Mouse (Mus musculus): ENCODE results near the gene Atp6v0c. TPM values are rescaled to one million over a fixed set of nuclear protein-coding genes. Genes with fewer than 3 reads are reported as not detected.

The Atp6v0c gene
- polyA plus RNA-seq, 1 experiment, result 695 TPM

GRCm38 (mm10) chr17:24207768-24208640 is 38.5 kb upstream of the Atp6v0c start:
- no peaks in the 10 kb centered on the region for H3K9me3 ChIP-seq
- TF ChIP-seq FLI1 (IDR thresholded peaks at IDR 0.05; ENCODE audit: low read length) (no peak), GATA1 (IDR thresholded peaks at IDR 0.05; ENCODE audit: borderline replicate concordance, low read length) (no peak)
- H3K36me3 ChIP-seq (replicated peaks; ENCODE audit: low read length), result no peaks in the 10 kb centered on the region
- H3K4me1 ChIP-seq, result peaks cover 86% of the 10 kb centered on the region
- peak overlapping the region; percentile 89 for H3K4me3 ChIP-seq (replicated peaks)
- peaks cover 70% of the 10 kb centered on the region for H3K27me3 ChIP-seq (replicated peaks)

- no peaks in the 10 kb centered on the region for H3K9me3 ChIP-seq
- TF ChIP-seq GATA1 (IDR thresholded peaks at IDR 0.05; ENCODE audit: borderline replicate concordance, low read length), result no peak
- TF ChIP-seq FLI1 (IDR thresholded peaks at IDR 0.05; ENCODE audit: low read length), result no peak
- peak overlapping the region; percentile 96 for H3K4me3 ChIP-seq (replicated peaks)
- peaks cover 59% of the 10 kb centered on the region for H3K27me3 ChIP-seq (replicated peaks)
- peaks cover 91% of the 10 kb centered on the region for H3K4me1 ChIP-seq
- H3K36me3 ChIP-seq (replicated peaks; ENCODE audit: low read length), result peaks cover 6% of the 10 kb centered on the region
These were observed 37.2 kb upstream of the Atp6v0c start for GRCm38 (mm10) chr17:24206451-24207351.

- H3K27me3 ChIP-seq (replicated peaks), result peaks cover 51% of the 10 kb centered on the region
- TF ChIP-seq GATA1 (IDR thresholded peaks at IDR 0.05; ENCODE audit: borderline replicate concordance, low read length) (no peak), FLI1 (IDR thresholded peaks at IDR 0.05; ENCODE audit: low read length) (no peak)
- H3K4me3 ChIP-seq (replicated peaks), result peak overlapping the region; percentile 96
- H3K4me1 ChIP-seq, result peaks cover 91% of the 10 kb centered on the region
- H3K36me3 ChIP-seq (replicated peaks; ENCODE audit: low read length), result peaks cover 13% of the 10 kb centered on the region
- no peaks in the 10 kb centered on the region for H3K9me3 ChIP-seq
These were observed 36.4 kb upstream of the Atp6v0c start for GRCm38 (mm10) chr17:24205908-24206361.

GRCm38 (mm10) chr17:24205284-24205888 is 35.9 kb upstream of the Atp6v0c start, which contains the start of gene Tbc1d24:
Gene Tbc1d24 (minus strand): TSS chr17:24205562.
- peaks cover 46% of the 10 kb centered on the region for H3K27me3 ChIP-seq (replicated peaks)
- peaks cover 15% of the 10 kb centered on the region for H3K36me3 ChIP-seq (replicated peaks; ENCODE audit: low read length)
- H3K9me3 ChIP-seq, result no peaks in the 10 kb centered on the region
- peaks cover 91% of the 10 kb centered on the region for H3K4me1 ChIP-seq
- TF ChIP-seq GATA1 (IDR thresholded peaks at IDR 0.05; ENCODE audit: borderline replicate concordance, low read length) (no peak), FLI1 (IDR thresholded peaks at IDR 0.05; ENCODE audit: low read length) (no peak)
- H3K4me3 ChIP-seq (replicated peaks), result peak within 1 kb of the TSS; percentile 96

- Histone ChIP-seq H3K4me1 (peaks cover 95% of the 10 kb centered on the region), H3K4me3 (replicated peaks) (peak overlapping the region; percentile 96), H3K9me3 (no peaks in the 10 kb centered on the region), H3K27me3 (replicated peaks) (peaks cover 40% of the 10 kb centered on the region), H3K36me3 (replicated peaks; ENCODE audit: low read length) (peaks cover 18% of the 10 kb centered on the region)
- no peak for TF ChIP-seq FLI1 (IDR thresholded peaks at IDR 0.05; ENCODE audit: low read length)
- no peak for TF ChIP-seq GATA1 (IDR thresholded peaks at IDR 0.05; ENCODE audit: borderline replicate concordance, low read length)
These were observed 35.3 kb upstream of the Atp6v0c start for GRCm38 (mm10) chr17:24204846-24205245.

GRCm38 (mm10) chr17:24203611-24204534 is 34.4 kb upstream of the Atp6v0c start:
- no peaks in the 10 kb centered on the region for H3K9me3 ChIP-seq
- peaks cover 31% of the 10 kb centered on the region for H3K27me3 ChIP-seq (replicated peaks)
- peak overlapping the region; percentile 96 for H3K4me3 ChIP-seq (replicated peaks)
- H3K36me3 ChIP-seq (replicated peaks; ENCODE audit: low read length), result peaks cover 18% of the 10 kb centered on the region
- no peak for TF ChIP-seq GATA1 (IDR thresholded peaks at IDR 0.05; ENCODE audit: borderline replicate concordance, low read length)
- TF ChIP-seq FLI1 (IDR thresholded peaks at IDR 0.05; ENCODE audit: low read length), result no peak
- peaks cover 98% of the 10 kb centered on the region for H3K4me1 ChIP-seq

GRCm38 (mm10) chr17:24203068-24203467 is 33.6 kb upstream of the Atp6v0c start:
- Histone ChIP-seq H3K27me3 (replicated peaks) (peaks cover 23% of the 10 kb centered on the region), H3K36me3 (replicated peaks; ENCODE audit: low read length) (peaks cover 24% of the 10 kb centered on the region), H3K4me1 (peaks cover 98% of the 10 kb centered on the region), H3K4me3 (replicated peaks) (peak overlapping the region; percentile 77), H3K9me3 (no peaks in the 10 kb centered on the region)
- TF ChIP-seq GATA1 (IDR thresholded peaks at IDR 0.05; ENCODE audit: borderline replicate concordance, low read length), result no peak
- TF ChIP-seq FLI1 (IDR thresholded peaks at IDR 0.05; ENCODE audit: low read length), result no peak

- H3K36me3 ChIP-seq (replicated peaks; ENCODE audit: low read length), result peaks cover 35% of the 10 kb centered on the region
- peaks cover 98% of the 10 kb centered on the region for H3K4me1 ChIP-seq
These were observed 31.6 kb upstream of the Atp6v0c start for GRCm38 (mm10) chr17:24201092-24201491.

More at GRCm38 (mm10) chr17:24201092-24201491, 31.6 kb upstream of the Atp6v0c start:
- TF ChIP-seq FLI1 (IDR thresholded peaks at IDR 0.05; ENCODE audit: low read length), result no peak
- no peak for TF ChIP-seq GATA1 (IDR thresholded peaks at IDR 0.05; ENCODE audit: borderline replicate concordance, low read length)
- H3K9me3 ChIP-seq, result no peaks in the 10 kb centered on the region
- H3K4me3 ChIP-seq (replicated peaks), result no peak overlapping the region
- peaks cover 3% of the 10 kb centered on the region for H3K27me3 ChIP-seq (replicated peaks)
